Mouse (Mus musculus): ENCODE results near the gene Ak1. TPM values are rescaled to one million over a fixed set of nuclear protein-coding genes. Genes with fewer than 3 reads are reported as not detected.

The Ak1 gene
- total RNA-seq, 2 experiments from 2014 or later: 405 to 424 TPM

- DNase-seq: no peak
Observed at GRCm38 (mm10) chr2:32628044-32628550, 6.5 kb downstream of the Ak1 start.

- DNase-seq: peak; percentile 91
Observed at GRCm38 (mm10) chr2:32628729-32629128, 7.2 kb downstream of the Ak1 start.

- peak; percentile 69 for DNase-seq
Observed at GRCm38 (mm10) chr2:32629276-32629976, 7.9 kb downstream of the Ak1 start.

- no peak for DNase-seq
Observed at GRCm38 (mm10) chr2:32630036-32630435, 8.5 kb downstream of the Ak1 start.

- DNase-seq: no peak
Observed at GRCm38 (mm10) chr2:32631046-32631445, 9.5 kb downstream of the Ak1 start.

GRCm38 (mm10) chr2:32631737-32632394 is 10.3 kb downstream of the Ak1 start:
- DNase-seq: peak; percentile 90

GRCm38 (mm10) chr2:32633660-32634059 is 12.1 kb downstream of the Ak1 start:
- peak; percentile 60 for DNase-seq

- DNase-seq: no peak
Observed at GRCm38 (mm10) chr2:32634277-32635105, 12.9 kb downstream of the Ak1 start.

- no peak for DNase-seq
Observed at GRCm38 (mm10) chr2:32636617-32637016, 15.1 kb downstream of the Ak1 start.

- peak; percentile 77 for DNase-seq
Observed at GRCm38 (mm10) chr2:32637778-32638281, 16.3 kb downstream of the Ak1 start.

- DNase-seq: no peak
Observed at GRCm38 (mm10) chr2:32639632-32640031, 18.1 kb downstream of the Ak1 start.

GRCm38 (mm10) chr2:32640550-32641051 is 19.0 kb downstream of the Ak1 start:
- no peak for DNase-seq

GRCm38 (mm10) chr2:32641810-32642209 is 20.3 kb downstream of the Ak1 start:
- no peak for DNase-seq

- DNase-seq: peak; percentile 78
Observed at GRCm38 (mm10) chr2:32642813-32643212, 21.3 kb downstream of the Ak1 start.

- no peak for DNase-seq
Observed at GRCm38 (mm10) chr2:32644083-32644482, 22.5 kb downstream of the Ak1 start.

GRCm38 (mm10) chr2:32644799-32645475 is 23.4 kb downstream of the Ak1 start:
- DNase-seq: no peak

GRCm38 (mm10) chr2:32645647-32646046 is 24.1 kb downstream of the Ak1 start:
- DNase-seq: no peak

GRCm38 (mm10) chr2:32646379-32647056 is 25.0 kb downstream of the Ak1 start, which contains the start of gene Eng:
Gene Eng, plus strand, starts transcription at chr2:32646595.
- peak; percentile 84 for DNase-seq

- DNase-seq: no peak
Observed at GRCm38 (mm10) chr2:32647366-32647765, 25.8 kb downstream of the Ak1 start.

GRCm38 (mm10) chr2:32653764-32654163 is 32.2 kb downstream of the Ak1 start:
- no peak for DNase-seq

GRCm38 (mm10) chr2:32654743-32655393 is 33.3 kb downstream of the Ak1 start:
- DNase-seq: peak; percentile 38

All from heart, postnatal 4 days (tissue).